Mouse (Mus musculus): ENCODE results near the gene Gm45713.
"Not testable (repeated sequence)": the region's sequence is repeated elsewhere in the genome, so short reads cannot be mapped to it uniquely, and the experiment has no call there.

The Gm45713 gene

DNA sequence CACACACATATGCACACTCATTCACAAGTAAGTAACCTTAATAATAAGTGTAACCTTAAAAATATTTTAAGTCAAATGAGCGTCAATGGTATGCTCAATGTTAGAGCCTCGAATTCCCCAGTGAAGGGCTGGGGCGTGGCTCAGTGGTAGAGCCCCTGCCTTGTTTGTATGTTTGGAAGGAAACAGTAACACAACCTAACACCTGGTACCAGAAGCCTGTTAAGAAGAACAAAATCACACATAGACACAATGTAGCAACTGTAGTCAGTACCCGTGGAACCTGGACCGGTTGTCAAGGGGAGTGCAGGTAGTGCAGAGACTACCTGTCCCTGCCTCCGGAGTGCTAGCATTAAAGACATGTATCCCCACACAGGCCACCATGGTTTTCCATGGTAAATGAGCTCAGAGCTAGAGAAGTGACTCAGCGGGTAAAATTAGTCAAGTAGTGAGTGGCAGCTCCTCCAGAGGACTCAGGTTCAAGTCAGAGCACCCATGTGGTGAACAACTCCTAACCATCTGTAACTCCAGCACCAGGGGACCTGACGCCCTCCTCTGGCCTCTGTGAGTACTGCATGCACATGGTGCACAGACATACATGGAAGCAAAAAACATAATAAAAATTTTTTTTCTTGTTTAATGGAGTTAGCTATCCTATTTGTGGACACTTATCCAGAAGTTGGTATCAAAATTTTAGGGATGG, 37.3 kb downstream of the Gm45713 start:
- no peak for DNase-seq (ENCODE audit: low read depth, low spot score)

- no peak for DNase-seq (ENCODE audit: low read depth, low spot score)
Measured at GRCm38 (mm10) chr7:45097479-45097878, 38.6 kb downstream of the Gm45713 start.

DNA sequence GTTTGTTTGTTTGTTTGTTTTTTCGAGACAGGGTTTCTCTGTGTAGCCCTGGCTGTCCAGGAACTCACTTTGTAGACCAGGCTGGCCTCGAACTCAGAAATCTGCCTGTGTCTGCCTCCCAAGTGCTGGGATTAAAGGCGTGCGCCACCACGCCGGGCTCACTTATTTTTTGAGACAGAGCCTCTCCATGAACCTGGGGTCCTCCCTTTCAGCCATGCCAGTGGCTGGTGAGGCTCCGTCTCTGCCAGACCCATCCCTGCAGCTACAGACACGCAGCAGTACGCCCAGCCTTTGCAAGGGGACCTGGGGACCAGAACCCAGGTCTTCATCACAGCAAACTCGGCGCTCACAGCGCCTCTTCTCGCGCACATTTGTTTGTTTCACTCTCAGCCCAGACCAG, 40.1 kb downstream of the Gm45713 start:
- not testable (repeated sequence) for DNase-seq (ENCODE audit: low read depth, low spot score)

DNA sequence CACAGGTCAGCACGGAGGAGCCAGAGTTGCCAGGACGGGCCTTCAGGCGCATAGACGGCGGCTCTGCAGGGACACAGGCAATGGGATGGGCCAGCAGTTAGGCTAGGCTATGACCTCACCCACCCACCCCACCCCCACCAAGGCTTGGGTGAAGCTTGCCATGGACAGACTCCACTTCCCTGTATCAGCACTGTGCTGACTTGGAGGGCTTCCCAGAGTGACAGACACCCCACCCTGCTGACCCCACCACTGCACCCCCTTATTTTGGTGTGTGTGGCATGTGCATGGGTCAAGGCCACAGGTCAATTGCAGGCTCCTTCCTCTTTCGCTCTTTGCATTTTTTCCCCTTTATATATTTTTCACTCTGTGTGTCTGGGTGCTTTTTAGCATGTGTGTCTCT, 40.7 kb downstream of the Gm45713 start:
- DNase-seq (ENCODE audit: low read depth, low spot score) = no peak

GRCm38 (mm10) chr7:45094121-45094520, 41.9 kb downstream of the Gm45713 start:
- DNase-seq (ENCODE audit: low read depth, low spot score) = no peak

GRCm38 (mm10) chr7:45093516-45093905, 42.5 kb downstream of the Gm45713 start:
- DNase-seq (ENCODE audit: low read depth, low spot score) = no peak

DNA sequence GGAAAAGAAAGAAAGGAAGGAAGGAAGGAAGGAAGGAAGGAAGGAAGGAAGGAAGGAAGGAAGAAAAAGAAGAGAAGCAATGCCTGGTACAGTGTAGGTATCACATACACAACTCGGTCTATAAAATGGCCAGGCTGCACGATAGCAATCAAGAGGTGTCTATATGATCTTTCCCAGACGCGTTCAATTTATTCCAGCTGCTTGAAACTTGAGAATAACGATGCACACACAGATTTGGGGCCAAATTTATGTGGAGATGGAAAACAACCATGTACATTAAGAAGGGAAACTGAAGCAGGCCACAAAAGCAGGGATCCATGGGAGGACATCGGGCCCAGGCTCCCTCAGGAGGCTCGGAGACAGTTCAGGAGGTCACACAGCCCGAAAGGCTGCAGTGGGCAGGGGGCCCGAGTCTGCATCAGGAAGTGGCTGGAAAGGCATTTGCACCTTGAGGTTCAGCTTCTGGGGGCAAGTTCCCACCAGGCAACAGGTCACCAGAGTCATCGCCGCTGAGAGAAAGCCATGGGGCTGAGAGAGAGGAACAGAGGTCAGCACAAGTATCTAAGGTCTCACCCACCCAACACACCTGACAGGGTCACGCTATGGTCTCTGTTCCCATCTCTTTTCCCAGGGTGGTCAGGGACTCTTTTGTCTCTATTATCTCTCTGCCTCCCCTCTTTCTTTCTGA, 43.1 kb downstream of the Gm45713 start:
- no peak for DNase-seq (ENCODE audit: low read depth, low spot score)

DNA sequence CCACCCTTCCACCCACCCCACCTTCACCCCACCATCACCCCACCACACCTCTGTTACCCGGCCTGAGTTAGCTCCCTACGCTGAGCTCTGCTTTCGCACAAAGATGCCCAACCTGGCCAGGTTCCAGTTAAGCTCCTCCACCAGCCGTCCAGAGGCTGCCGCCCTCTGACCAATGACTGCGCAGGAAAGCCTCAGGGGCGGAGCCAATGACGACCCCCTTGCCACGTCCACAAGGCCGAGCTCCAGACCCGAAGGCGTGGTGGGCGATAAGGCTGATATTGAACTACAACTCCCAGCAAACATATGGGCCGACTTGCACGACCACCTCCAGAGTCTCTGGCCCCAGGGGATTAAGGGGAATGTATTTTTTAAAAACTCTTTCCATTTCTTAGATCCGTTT, 44.0 kb downstream of the Gm45713 start, which contains the start of gene Rcn3:
Gene Rcn3, minus strand, starts transcription at position 174 of the 400 bp plus-strand sequence.
- no peak for DNase-seq (ENCODE audit: low read depth, low spot score)

GRCm38 (mm10) chr7:45091001-45091990, 44.7 kb downstream of the Gm45713 start:
- DNase-seq (ENCODE audit: low read depth, low spot score) = no peak

DNA sequence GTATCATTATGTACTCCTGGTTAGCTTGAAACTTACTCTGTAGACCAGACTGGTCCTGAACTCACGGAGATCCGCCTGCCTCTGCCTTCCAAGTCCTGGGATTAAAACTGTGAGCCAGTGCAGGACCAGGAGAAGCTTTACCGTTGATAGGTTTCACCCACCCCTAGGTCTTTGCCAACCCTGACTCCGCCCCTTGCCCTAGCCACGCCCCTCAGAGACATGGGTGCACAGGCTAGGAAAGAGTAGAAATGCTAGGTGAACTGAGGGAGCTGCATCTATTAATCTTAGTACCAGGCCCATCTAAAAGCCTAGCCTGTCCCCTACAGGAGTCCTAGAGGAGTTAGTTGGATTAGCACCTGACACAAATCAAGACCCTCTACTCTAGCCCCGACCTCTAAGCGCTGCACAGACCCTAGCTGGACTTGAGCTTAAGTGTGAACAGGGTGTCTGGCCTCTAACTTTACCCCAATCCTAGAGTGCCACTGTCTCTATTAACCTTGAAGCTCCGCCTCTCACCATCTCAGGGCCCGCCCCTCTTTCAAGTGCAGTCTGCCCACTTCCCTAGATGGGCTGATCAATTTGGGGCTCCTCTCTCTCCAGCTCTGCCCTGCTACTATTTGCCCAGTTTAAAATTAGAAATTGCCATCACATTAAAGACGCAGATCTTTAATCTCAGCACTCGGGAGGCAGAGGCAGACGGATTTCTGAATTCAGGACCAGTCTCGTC, 45.6 kb downstream of the Gm45713 start:
- no peak for DNase-seq (ENCODE audit: low read depth, low spot score)

GRCm38 (mm10) chr7:45088597-45088996, 47.4 kb downstream of the Gm45713 start:
- DNase-seq (ENCODE audit: low read depth, low spot score) = no peak

DNA sequence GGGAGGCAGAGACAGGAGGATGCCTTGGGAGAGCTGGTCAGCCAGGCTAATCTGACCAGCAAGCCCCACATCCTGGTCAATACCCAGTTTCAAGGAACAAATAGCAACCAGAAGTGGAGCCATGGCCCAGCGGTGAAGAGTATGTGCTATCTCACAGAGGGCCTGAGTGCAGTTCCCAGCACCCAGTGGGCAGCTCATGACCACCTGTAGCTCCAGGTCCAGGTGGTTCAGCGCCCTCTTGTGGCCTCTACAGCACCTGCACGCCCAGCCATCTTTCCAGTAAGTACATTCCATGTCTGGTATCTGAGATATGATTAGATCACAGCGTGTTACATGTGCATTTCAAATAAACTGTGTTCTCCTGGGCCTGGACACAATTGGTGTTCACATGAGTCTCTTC, 49.9 kb downstream of the Gm45713 start:
- no peak for DNase-seq (ENCODE audit: low read depth, low spot score)

GRCm38 (mm10) chr7:45083300-45083890, 52.6 kb downstream of the Gm45713 start:
- DNase-seq (ENCODE audit: low read depth, low spot score) = no peak

- DNase-seq (ENCODE audit: low read depth, low spot score) = no peak
Measured at GRCm38 (mm10) chr7:45082401-45083299, 53.4 kb downstream of the Gm45713 start.

DNA sequence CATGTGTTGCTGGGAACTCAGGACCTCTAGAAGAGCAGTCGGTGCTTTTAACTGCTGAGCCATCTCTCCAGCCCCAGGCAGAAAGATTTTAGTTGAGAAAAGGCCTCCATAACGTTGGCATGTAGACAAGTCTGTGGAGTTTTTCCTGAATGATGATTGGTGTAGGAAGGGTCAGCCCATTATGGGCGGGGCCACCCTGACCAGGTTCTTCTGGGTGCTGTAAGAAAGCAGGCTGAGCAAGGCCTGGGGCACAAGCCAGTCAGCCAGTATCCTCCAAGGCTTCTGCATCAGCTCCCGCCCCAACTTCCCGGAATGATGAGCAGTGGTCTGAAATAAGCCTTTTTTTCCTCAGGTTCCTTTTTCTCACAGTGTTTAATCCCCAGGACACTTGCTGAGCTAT, 55.0 kb downstream of the Gm45713 start:
- DNase-seq (ENCODE audit: low read depth, low spot score) = no peak

- DNase-seq (ENCODE audit: low read depth, low spot score) = peak; percentile 56
Measured at GRCm38 (mm10) chr7:45079856-45080255, 56.2 kb downstream of the Gm45713 start.

DNA sequence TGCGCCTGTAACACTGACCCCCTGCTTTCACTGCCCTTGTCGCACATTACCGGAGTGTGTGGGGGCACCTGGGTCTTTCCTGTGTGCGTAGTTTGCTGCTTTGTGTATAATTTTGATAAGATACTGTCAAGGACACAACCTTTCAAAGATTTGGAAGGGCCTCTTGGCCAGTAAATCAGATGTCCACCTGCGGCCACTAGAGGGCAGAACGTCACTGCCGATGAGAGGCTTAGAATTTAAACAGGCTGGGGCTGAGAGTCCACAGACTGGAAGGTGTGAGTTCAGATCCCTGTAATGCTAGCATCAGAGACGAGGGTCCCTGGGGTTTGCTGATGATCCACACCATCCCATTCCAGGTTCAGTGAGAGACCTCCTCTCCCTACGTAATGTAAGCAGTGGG, 57.5 kb downstream of the Gm45713 start:
- DNase-seq (ENCODE audit: low read depth, low spot score) = peak; percentile 32

GRCm38 (mm10) chr7:45077829-45078228, 58.2 kb downstream of the Gm45713 start:
- no peak for DNase-seq (ENCODE audit: low read depth, low spot score)

DNA sequence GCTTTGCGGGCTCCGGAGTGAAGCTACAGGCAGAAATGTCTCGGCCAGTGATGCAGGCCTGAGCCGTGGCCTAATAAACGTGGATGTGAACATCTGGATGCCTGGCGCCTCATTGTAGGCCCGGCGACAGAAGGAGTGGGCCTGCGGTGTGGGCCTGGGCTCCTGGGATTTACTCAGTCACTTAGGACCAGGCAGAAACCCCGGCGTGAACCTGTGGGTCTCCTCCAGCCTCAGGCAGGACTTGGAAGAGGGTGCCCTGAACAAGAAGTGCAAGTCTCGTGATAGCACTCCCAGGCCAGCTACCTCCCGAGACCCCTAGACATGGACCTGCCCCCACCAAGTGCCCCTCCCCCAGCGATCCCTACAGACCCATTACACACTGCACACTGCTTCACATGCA, 58.7 kb downstream of the Gm45713 start:
- no peak for DNase-seq (ENCODE audit: low read depth, low spot score)

DNA sequence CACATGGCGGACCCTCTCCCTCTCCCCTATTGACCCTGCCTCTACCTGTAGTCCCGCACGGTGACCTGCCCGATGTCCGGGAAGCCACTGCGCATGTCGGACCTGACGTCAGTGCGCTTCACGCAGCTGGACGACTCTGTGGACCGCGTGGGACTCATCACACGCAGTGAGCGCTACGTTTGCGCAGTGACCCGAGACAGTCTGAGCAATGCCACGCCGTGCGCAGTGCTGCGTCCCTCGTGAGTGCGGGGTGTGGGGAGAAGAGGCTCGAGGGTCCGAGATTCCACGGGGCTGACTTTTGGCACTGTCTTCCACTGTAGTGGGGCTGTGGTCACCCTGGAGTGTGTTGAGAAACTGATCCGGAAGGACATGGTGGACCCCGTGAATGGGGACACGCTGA, 59.5 kb downstream of the Gm45713 start:
- DNase-seq (ENCODE audit: low read depth, low spot score) = no peak
